Mouse (Mus musculus) stomach, postnatal 0 days (tissue): ENCODE results near the gene Tbc1d10a.

Experiments used
- CTCF ChIP-seq: IDR thresholded peaks from 2 replicates; pipeline ENCODE4 v1.5.1; 2016; ENCODE audit warnings: antibody characterized with exemption, low read depth, mild to moderate bottlenecking, moderate library complexity
- EP300 ChIP-seq: optimal IDR thresholded peaks from 2 replicates; pipeline ENCODE3; 2016; ENCODE audit warnings: antibody characterized with exemption

- TF ChIP-seq EP300 (no peak), CTCF (no peak)
Observed at GRCm38 (mm10) chr11:4197691-4198090, 11.1 kb downstream of the Tbc1d10a start.
